Mouse (Mus musculus) forebrain, embryonic 14.5 days (tissue): ENCODE measurements around the gene Bicc1. TPM values are rescaled to one million over a fixed set of nuclear protein-coding genes. Genes with fewer than 3 reads are reported as not detected.
A peak's percentile ranks its signal among the peaks of the same experiment; 100 is the strongest.

ENCODE experiments used
- ATAC-seq: fragments of 200-750 bp; cut with Nextera tagmentation; 2 replicates; pipeline ENCODE4 v1.8.0; 2017; ENCODE audit warnings: mild to moderate bottlenecking, moderate library complexity
- DNase-seq: peaks from one replicate; pipeline ENCODE4 v3.0.0-alpha.2; 2015; ENCODE audit warnings: low spot score
- H3K27ac ChIP-seq: fragments of 300-500 bp; sonication (generic); 2 replicates; pipeline ENCODE4 v1.5.1; 2014; ENCODE audit warnings: low read depth, mild to moderate bottlenecking, control low read depth, low read length, moderate library complexity
- H3K27me3 ChIP-seq: fragments of 300-500 bp; sonication (generic); replicated peaks from 2 replicates; pipeline ENCODE4 v1.6.1; 2014; ENCODE audit warnings: low read length, control low read depth, mixed read lengths; ENCODE audit not compliant: control insufficient read depth, insufficient read depth
- H3K36me3 ChIP-seq: fragments of 300-500 bp; sonication (generic); 2 replicates; pipeline ENCODE4 v1.6.1; 2014; ENCODE audit warnings: low read length, control low read depth; ENCODE audit not compliant: control insufficient read depth, insufficient read depth
- H3K4me1 ChIP-seq: fragments of 300-500 bp; sonication (generic); 2 replicates; pipeline ENCODE4 v1.6.1; 2014; ENCODE audit warnings: antibody characterized with exemption, low read length, control low read depth; ENCODE audit not compliant: control insufficient read depth, insufficient read depth
- H3K4me2 ChIP-seq: fragments of 300-500 bp; sonication (generic); 2 replicates; pipeline ENCODE4 v1.6.1; 2014; ENCODE audit warnings: mild to moderate bottlenecking, control low read depth, low read length
- H3K4me3 ChIP-seq: fragments of 300-500 bp; sonication (generic); 2 replicates; pipeline ENCODE4 v1.5.1; 2014; ENCODE audit warnings: low read depth, low read length, control low read depth
- H3K9ac ChIP-seq: fragments of 300-500 bp; sonication (generic); 2 replicates; pipeline ENCODE4 v1.6.1; 2014; ENCODE audit warnings: mild to moderate bottlenecking, low read length, control low read depth, moderate library complexity
- H3K9me3 ChIP-seq: fragments of 300-500 bp; sonication (generic); replicated peaks from 2 replicates; pipeline ENCODE4 v1.6.1; 2016; ENCODE audit warnings: low read length, control low read depth, mixed read lengths; ENCODE audit not compliant: control insufficient read depth
- WGBS: fragments of 180-500 bp; shearing (Covaris S2); extraction: QIAGEN DNeasy Blood & Tissue Kit; methylation state at CpG from one replicate; pipeline ENCODE4 v1.1.7; 2014; 5-methylcytosine and 5-hydroxymethylcytosine counted together
- polyA plus RNA-seq: library from polyadenylated mRNA; unstranded; fragments of >200 nt; fragmentation: Nextera tagmentation; extraction: Ambion mirVana; gene quantifications from 2 replicates; pipeline ENCODE4 v1.2.1, GENCODE M21; 2014

Gene Bicc1
- polyA plus RNA-seq, 1 experiment from 2014 or later, result 3.2 TPM

DNA sequence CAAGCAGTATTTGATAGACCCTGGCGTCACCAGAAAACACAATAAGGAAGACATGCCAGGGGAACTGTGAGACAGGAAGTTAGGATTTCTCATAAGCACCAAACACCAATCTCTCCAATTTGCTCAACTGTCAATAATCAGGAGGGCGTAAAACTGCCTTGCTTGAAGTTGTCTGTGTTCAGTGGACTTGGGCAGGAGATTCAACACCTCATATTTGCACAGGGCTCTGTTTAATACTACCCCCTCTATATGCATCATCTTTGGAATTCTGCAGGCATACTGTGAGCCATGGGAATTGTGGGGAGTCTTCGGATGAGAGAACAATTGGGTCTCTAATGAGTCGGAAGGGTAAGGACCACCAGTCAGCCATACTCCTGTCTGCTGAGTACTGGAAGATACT is 233.4 kb downstream of the Bicc1 start:
- Histone ChIP-seq H3K4me3 (no peak overlapping the region), H3K4me1 (no peaks in the 10 kb centered on the region), H3K27me3 (no peaks in the 10 kb centered on the region), H3K4me2 (no peak overlapping the region), H3K9me3 (no peaks in the 10 kb centered on the region), H3K36me3 (no peaks in the 10 kb centered on the region), H3K27ac (no peak overlapping the region), H3K9ac (no peak overlapping the region)
- DNase-seq, result no peak
- 89% methylated on average over 4 of the region's 4 CpGs for WGBS
- no peak for ATAC-seq

GRCm38 (mm10) chr10:70924348-70924747 is 235.2 kb downstream of the Bicc1 start:
- H3K27ac ChIP-seq, result no peak overlapping the region
- WGBS, result 66% methylated on average over 3 of the region's 3 CpGs
- no peak for DNase-seq
- no peaks in the 10 kb centered on the region for H3K9me3 ChIP-seq
- no peaks in the 10 kb centered on the region for H3K27me3 ChIP-seq
- H3K36me3 ChIP-seq, result no peaks in the 10 kb centered on the region
- no peak overlapping the region for H3K4me3 ChIP-seq
- no peak overlapping the region for H3K4me2 ChIP-seq
- no peaks in the 10 kb centered on the region for H3K4me1 ChIP-seq
- ATAC-seq, result no peak
- H3K9ac ChIP-seq, result no peak overlapping the region

DNA sequence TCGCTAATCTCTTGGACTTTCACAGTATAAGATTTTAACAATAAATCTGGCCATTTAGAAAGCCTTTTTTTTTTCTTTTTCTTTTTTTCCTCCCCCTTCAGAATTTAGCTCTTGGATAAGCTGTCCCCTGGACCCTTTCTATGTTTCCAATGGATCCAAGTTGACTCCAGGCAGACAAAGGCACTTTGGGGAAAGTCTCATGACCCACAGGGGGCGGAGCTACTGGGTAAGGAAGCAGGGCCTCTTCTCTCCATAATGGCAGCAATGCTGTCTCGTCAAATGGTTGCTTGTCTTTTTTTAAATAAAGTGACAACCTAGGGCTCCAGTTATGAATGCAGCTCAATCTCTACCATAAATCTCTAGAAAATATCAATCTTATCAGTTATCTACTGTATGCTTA is 235.6 kb downstream of the Bicc1 start:
- no peak overlapping the region for H3K4me2 ChIP-seq
- no peak for DNase-seq

DNA sequence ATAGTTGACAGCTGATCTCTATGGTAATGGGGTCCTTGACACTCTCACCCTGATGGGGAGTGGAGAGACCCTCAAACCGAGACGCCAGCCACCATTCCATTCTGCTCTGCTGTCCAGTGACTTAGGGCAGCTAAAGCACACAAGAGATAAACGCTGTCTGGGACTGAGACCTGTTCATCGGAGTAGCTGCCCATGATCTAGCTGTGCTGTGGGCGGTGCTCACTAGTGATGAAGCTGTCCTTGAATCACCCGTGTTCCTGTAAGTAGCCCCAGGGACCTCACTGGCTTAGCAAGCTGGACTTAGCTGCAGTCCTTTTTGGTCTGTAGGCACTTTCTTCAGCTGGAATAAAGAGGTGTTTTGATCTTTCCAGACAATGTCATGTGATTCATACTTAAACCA is 238.0 kb downstream of the Bicc1 start:
- H3K4me2 ChIP-seq, result no peak overlapping the region
- H3K9me3 ChIP-seq, result no peaks in the 10 kb centered on the region; the same call in 1 of the 2 replicates

More for the DNA sequence above, 235.6 kb downstream of the Bicc1 start:
- Histone ChIP-seq H3K4me3 (no peak overlapping the region), H3K4me1 (no peaks in the 10 kb centered on the region), H3K9me3 (no peaks in the 10 kb centered on the region), H3K9ac (no peak overlapping the region), H3K36me3 (no peaks in the 10 kb centered on the region), H3K27ac (no peak overlapping the region), H3K27me3 (no peaks in the 10 kb centered on the region)
- ATAC-seq, result no peak
- WGBS, result 86% methylated on average over 3 of the region's 3 CpGs

DNA sequence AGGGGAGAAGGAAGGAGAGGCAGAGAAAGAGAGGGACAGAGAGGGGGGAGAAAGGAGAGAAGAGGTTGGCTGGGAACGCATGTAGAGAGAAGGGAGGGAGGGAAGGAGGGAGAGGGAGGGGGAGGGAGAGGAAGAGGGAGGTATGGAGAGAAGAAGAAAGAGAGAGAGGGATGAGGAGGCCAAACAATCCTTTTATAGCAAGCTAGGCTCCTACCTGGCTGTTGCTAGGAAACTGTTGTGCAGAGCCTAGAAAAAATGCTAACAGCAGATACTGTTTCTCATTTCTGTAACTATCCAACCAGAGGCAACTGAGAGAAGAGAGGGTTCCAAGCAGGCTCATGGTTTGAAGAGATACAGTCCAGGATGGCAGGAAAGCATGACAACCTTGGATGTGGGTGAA is 239.6 kb downstream of the Bicc1 start:
- H3K4me3 ChIP-seq, result no peak overlapping the region
- no peak overlapping the region for H3K9ac ChIP-seq
- H3K27me3 ChIP-seq, result no peaks in the 10 kb centered on the region
- DNase-seq, result peak; percentile 15
- 32% methylated on average over 1 of the region's 1 CpGs for whole genome bisulfite sequencing
- no peak for ATAC-seq
- H3K4me2 ChIP-seq, result no peak overlapping the region
- H3K4me1 ChIP-seq, result no peaks in the 10 kb centered on the region
- no peak overlapping the region for H3K27ac ChIP-seq
- H3K36me3 ChIP-seq, result no peaks in the 10 kb centered on the region
- H3K9me3 ChIP-seq, result no peaks in the 10 kb centered on the region; the same call in 1 of the 2 replicates

More for the DNA sequence above, 238.0 kb downstream of the Bicc1 start:
- Histone ChIP-seq H3K9ac (no peak overlapping the region), H3K4me1 (no peaks in the 10 kb centered on the region), H3K36me3 (no peaks in the 10 kb centered on the region), H3K27ac (no peak overlapping the region), H3K27me3 (no peaks in the 10 kb centered on the region), H3K4me3 (no peak overlapping the region)
- ATAC-seq (no peak), DNase-seq (no peak)
- WGBS, result 92% methylated on average over 6 of the region's 6 CpGs

DNA sequence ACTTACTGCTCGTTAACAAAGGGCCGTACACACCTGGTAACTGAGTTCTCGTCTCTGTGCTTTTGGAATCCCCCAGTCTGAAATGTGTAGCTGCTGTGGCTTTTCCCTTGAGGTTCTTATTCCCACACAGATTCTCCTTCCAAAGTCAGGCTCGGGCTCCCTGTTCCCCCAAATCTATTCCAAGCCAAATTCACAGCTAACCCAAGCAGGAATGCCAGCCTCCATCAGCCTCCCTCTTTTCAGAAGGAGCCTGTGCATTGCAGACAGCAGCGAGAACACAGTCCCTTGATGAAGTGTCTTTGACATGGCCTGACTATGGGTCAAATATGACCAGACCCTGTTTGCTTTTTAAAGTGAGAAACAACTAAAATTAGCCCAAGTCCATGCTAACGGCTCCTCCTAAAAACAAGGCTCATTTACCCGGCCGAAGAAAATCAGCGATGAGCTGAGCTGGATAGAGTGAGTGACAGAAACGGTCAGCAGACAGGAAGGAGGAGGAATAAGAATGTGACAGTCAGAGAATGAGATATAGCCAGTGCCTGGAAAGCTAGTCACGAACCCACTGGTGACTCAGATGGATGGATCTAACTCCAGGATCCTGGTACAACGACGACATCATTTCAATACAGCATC is 240.4 kb downstream of the Bicc1 start:
- no peaks in the 10 kb centered on the region for H3K27me3 ChIP-seq
- H3K4me3 ChIP-seq, result no peak overlapping the region
- no peak overlapping the region for H3K27ac ChIP-seq
- no peaks in the 10 kb centered on the region; the same call in 1 of the 2 replicates for H3K9me3 ChIP-seq
- H3K4me2 ChIP-seq, result no peak overlapping the region
- no peak overlapping the region for H3K9ac ChIP-seq
- WGBS, result 90% methylated on average over 13 of the region's 13 CpGs
- H3K4me1 ChIP-seq, result no peaks in the 10 kb centered on the region
- ATAC-seq (no peak), DNase-seq (no peak)
- no peaks in the 10 kb centered on the region for H3K36me3 ChIP-seq

DNA sequence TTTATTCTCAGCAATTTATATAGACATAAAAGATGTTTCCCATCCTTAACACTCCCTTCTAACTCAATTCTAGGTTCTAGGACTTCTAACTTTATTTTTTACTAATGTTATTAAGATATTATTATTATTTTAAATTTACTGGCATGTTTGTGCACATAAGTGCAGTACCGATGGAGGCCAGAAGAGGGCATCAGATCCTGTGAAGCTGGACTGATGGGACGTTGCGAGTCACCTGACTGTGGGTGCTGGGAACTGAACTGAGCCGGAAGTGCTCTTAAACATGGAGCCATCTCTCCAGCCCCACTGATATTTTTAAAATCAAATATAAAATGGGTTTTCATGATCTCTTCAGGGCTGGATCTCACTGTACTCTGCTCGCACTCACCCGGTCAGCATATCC is 242.8 kb downstream of the Bicc1 start:
- Histone ChIP-seq H3K27ac (no peak overlapping the region), H3K36me3 (no peaks in the 10 kb centered on the region), H3K4me3 (no peak overlapping the region), H3K9ac (no peak overlapping the region), H3K4me2 (no peak overlapping the region), H3K27me3 (no peaks in the 10 kb centered on the region), H3K4me1 (no peaks in the 10 kb centered on the region), H3K9me3 (no peaks in the 10 kb centered on the region; the same call in 1 of the 2 replicates)
- 89% methylated on average over 6 of the region's 6 CpGs for WGBS
- DNase-seq, result no peak
- ATAC-seq, result no peak

DNA sequence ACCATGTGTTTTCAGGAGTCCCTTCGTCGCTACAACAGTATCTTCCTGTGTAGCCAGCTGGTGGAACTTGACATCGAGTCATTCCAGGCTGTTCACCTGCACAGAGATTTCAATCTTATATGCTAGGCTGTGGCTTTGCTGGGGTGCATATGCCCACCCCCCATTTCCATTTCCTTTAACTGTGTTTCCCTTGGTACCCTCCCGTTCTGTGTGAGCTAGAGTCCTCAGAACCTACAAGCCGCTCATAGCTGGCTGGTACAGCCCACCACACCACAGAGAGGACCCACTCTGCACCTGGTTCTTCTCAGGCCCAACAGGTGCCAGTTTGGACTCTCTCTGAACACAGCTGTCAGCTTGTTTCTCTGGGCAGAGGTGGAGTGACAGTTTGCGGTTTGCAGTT is 244.4 kb downstream of the Bicc1 start:
- H3K4me1 ChIP-seq, result no peaks in the 10 kb centered on the region
- DNase-seq (no peak), ATAC-seq (no peak)
- no peaks in the 10 kb centered on the region for H3K36me3 ChIP-seq
- 96% methylated on average over 6 of the region's 6 CpGs for WGBS
- no peaks in the 10 kb centered on the region; the same call in 1 of the 2 replicates for H3K9me3 ChIP-seq
- H3K4me2 ChIP-seq, result no peak overlapping the region
- no peak overlapping the region for H3K4me3 ChIP-seq
- no peaks in the 10 kb centered on the region for H3K27me3 ChIP-seq
- H3K9ac ChIP-seq, result no peak overlapping the region
- no peak overlapping the region for H3K27ac ChIP-seq

DNA sequence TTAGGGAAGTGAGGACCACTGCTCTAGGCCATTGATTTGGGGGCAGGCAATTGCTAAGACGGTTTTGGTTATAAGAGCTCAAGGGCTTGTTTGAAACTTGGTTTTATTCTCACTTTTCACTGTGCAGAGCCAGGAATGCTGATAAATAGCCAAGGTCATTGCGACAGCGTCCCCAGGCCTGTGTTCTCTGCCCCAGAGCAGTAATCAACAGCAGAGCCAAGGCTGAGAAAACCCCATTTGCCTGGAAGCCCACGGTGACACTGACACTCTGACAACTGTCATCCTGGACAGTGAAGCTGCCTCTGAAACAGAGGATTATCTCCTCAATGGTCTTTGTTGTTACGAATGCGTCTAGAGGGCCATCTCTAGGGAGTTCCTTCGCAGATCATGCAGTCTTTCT is 255.6 kb downstream of the Bicc1 start:
- H3K9ac ChIP-seq, result no peak overlapping the region
- no peaks in the 10 kb centered on the region for H3K27me3 ChIP-seq
- H3K36me3 ChIP-seq, result no peaks in the 10 kb centered on the region
- no peak overlapping the region for H3K4me3 ChIP-seq
- H3K4me1 ChIP-seq, result no peaks in the 10 kb centered on the region
- no peaks in the 10 kb centered on the region for H3K9me3 ChIP-seq
- DNase-seq (no peak), ATAC-seq (no peak)
- WGBS, result 71% methylated on average over 7 of the region's 7 CpGs
- H3K4me2 ChIP-seq, result no peak overlapping the region
- no peak overlapping the region for H3K27ac ChIP-seq
